Mouse (Mus musculus) mature B cell (primary cell): Measurements from ENCODE around the gene Nlgn1.

Experiments
- in situ Hi-C: fragments of 300-500 bp; cut with MboI; formaldehyde crosslinking; loops from 2 replicates; pipeline ENCODE4 v1.14.3; 2019

Nlgn1 gene

GRCm38 (mm10) chr3:26201410-26201809 is 130.8 kb downstream of the Nlgn1 start:
- in situ Hi-C loops: no loop called here

GRCm38 (mm10) chr3:26194970-26195369 is 137.3 kb downstream of the Nlgn1 start:
- in situ Hi-C loops: no loop called here

GRCm38 (mm10) chr3:26181013-26181412 is 151.2 kb downstream of the Nlgn1 start:
- in situ Hi-C loops: no loop called here

- in situ Hi-C loops: no loop called here
Measured at GRCm38 (mm10) chr3:26175371-26175770, 156.9 kb downstream of the Nlgn1 start.

GRCm38 (mm10) chr3:26174257-26174656 is 158.0 kb downstream of the Nlgn1 start:
- in situ Hi-C loops: no loop called here

- in situ Hi-C loops: no loop called here
Measured at GRCm38 (mm10) chr3:26173613-26174012, 158.6 kb downstream of the Nlgn1 start.

- in situ Hi-C loops: no loop called here
Measured at GRCm38 (mm10) chr3:26166711-26167110, 165.5 kb downstream of the Nlgn1 start.

GRCm38 (mm10) chr3:26153782-26154181 is 178.5 kb downstream of the Nlgn1 start:
- in situ Hi-C loops: no loop called here

- in situ Hi-C loops: no loop called here
Measured at GRCm38 (mm10) chr3:26153036-26153741, 179.1 kb downstream of the Nlgn1 start.

- in situ Hi-C loops: no loop called here
Measured at GRCm38 (mm10) chr3:26152510-26153035, 179.7 kb downstream of the Nlgn1 start.

GRCm38 (mm10) chr3:26151351-26152020 is 180.8 kb downstream of the Nlgn1 start:
- in situ Hi-C loops: no loop called here

- in situ Hi-C loops: no loop called here
Measured at GRCm38 (mm10) chr3:26146174-26146573, 186.1 kb downstream of the Nlgn1 start.

GRCm38 (mm10) chr3:26145441-26145840 is 186.8 kb downstream of the Nlgn1 start:
- in situ Hi-C loops: no loop called here

GRCm38 (mm10) chr3:26141590-26141989 is 190.7 kb downstream of the Nlgn1 start:
- in situ Hi-C loops: no loop called here

GRCm38 (mm10) chr3:26134839-26135651 is 197.2 kb downstream of the Nlgn1 start:
- in situ Hi-C loops: no loop called here

- in situ Hi-C loops: no loop called here
Measured at GRCm38 (mm10) chr3:26130919-26131318, 201.3 kb downstream of the Nlgn1 start.

GRCm38 (mm10) chr3:26129455-26129854 is 202.8 kb downstream of the Nlgn1 start:
- in situ Hi-C loops: no loop called here

- in situ Hi-C loops: no loop called here
Measured at GRCm38 (mm10) chr3:26117071-26117470, 215.2 kb downstream of the Nlgn1 start.

- in situ Hi-C loops: no loop called here
Measured at GRCm38 (mm10) chr3:26106361-26106760, 225.9 kb downstream of the Nlgn1 start.

- in situ Hi-C loops: no loop called here
Measured at GRCm38 (mm10) chr3:26105528-26105927, 226.7 kb downstream of the Nlgn1 start.

- in situ Hi-C loops: no loop called here
Measured at GRCm38 (mm10) chr3:26102271-26102670, 230.0 kb downstream of the Nlgn1 start.

GRCm38 (mm10) chr3:26095551-26095950 is 236.7 kb downstream of the Nlgn1 start:
- in situ Hi-C loops: no loop called here
